9 mouse cellular contexts compared by ENCODE assay signal in genomic region chr19:44023066-44023465, GRCm38 (mm10). TPM values are rescaled to one million over a fixed set of nuclear protein-coding genes. Genes with fewer than 3 reads are reported as not detected.
A peak's percentile ranks its signal among the peaks of the same experiment; 100 is the strongest.
DNase-seq lines count a peak whose midpoint lies in the region; TF ChIP-seq lines count a peak whose summit lies in the region.
"Had no signal": no experiment of that assay in that cellular context is flagged by ENCODE, and none has a peak within 500 bp of the region (broad histone marks: within the 10 kb centered on the region; RNA-seq: fewer than 3 reads in every experiment).

No protein-coding gene starts in this region.

- no peak overlapping the region for H3K4me3 ChIP-seq in layer of hippocampus, adult 2 months
- H3K4me3 ChIP-seq: myocyte had no signal

- DNase-seq in layer of hippocampus, adult 2 months (ENCODE audit: low spot score in 2 of 2): no peak
- no peak for DNase-seq in layer of hippocampus, adult 11-12 months (ENCODE audit: low spot score)
- DNase-seq in ES-CJ7 (ENCODE audit: low read depth, low spot score): peak; percentile 77
- DNase-seq in R1 (ENCODE audit: low read depth, low spot score): peak; percentile 85
- peak; percentile 30 for DNase-seq in retina, embryonic 14.5 days (ENCODE audit: low spot score)
- DNase-seq in gastrocnemius, postnatal 14 days: no peak
- no peak for DNase-seq in layer of hippocampus, postnatal 14 days (ENCODE audit: low spot score in 2 of 2)
- DNase-seq: cerebellum, adult 11 months had no signal

- TF ChIP-seq CTCF in layer of hippocampus, adult 2 months (conservative IDR thresholded peaks at IDR 0.05): 0 out of 2 replicates have a peak, but pooled peaks have one; percentile 22

- no peak overlapping the region for H3K27ac ChIP-seq in layer of hippocampus, adult 2 months

- intact Hi-C loops in gastrocnemius, postnatal 14 days (cut with DNase I; ENCODE audit: low total_unique reads): no loop called here

RNA-seq across cellular contexts. Expression of gene Cyp2c23, which starts 5.9 kb away (rescaled TPM):
- not detected for total RNA-seq in layer of hippocampus, adult 2 months (2021)
- total RNA-seq in gastrocnemius, postnatal 14 days (2021): not detected
- total RNA-seq in layer of hippocampus, postnatal 14 days (2021): under 1 TPM; 0.16 to 0.19 TPM

RNA-seq across cellular contexts. Expression of gene Cpn1, which starts 36.7 kb away (rescaled TPM):
- total RNA-seq in layer of hippocampus, adult 2 months (2021): under 1 TPM in 1 of 2 experiments, not detected in 1; 0.36 TPM
- not detected for total RNA-seq in gastrocnemius, postnatal 14 days (2021)
- total RNA-seq in layer of hippocampus, postnatal 14 days (2021): under 1 TPM in 1 of 2 experiments, not detected in 1; 0.39 TPM

RNA-seq across cellular contexts. Expression of gene Erlin1, which starts 46.5 kb away (rescaled TPM):
- 10 to 100 TPM; 17.8 to 20.4 TPM for total RNA-seq in layer of hippocampus, adult 2 months (2021)
- total RNA-seq in gastrocnemius, postnatal 14 days (2021): 1 to 10 TPM; 4.7 to 5.5 TPM
- total RNA-seq in layer of hippocampus, postnatal 14 days (2021): 10 to 100 TPM; 17.0 to 18.6 TPM

Comparison
In these comparisons a context has a peak if more than half of its experiments do, and no peak if none do; other contexts are left out.
1. DNase-seq: peak in ES-CJ7 (single experiment), R1 (single experiment) and retina, embryonic 14.5 days (single experiment); none in layer of hippocampus, adult 2 months (0 of 2), layer of hippocampus, adult 11-12 months (single experiment), gastrocnemius, postnatal 14 days (single experiment) and layer of hippocampus, postnatal 14 days (0 of 2).